Mouse (Mus musculus): ENCODE results near the gene Gng7.

Gng7 gene

DNA sequence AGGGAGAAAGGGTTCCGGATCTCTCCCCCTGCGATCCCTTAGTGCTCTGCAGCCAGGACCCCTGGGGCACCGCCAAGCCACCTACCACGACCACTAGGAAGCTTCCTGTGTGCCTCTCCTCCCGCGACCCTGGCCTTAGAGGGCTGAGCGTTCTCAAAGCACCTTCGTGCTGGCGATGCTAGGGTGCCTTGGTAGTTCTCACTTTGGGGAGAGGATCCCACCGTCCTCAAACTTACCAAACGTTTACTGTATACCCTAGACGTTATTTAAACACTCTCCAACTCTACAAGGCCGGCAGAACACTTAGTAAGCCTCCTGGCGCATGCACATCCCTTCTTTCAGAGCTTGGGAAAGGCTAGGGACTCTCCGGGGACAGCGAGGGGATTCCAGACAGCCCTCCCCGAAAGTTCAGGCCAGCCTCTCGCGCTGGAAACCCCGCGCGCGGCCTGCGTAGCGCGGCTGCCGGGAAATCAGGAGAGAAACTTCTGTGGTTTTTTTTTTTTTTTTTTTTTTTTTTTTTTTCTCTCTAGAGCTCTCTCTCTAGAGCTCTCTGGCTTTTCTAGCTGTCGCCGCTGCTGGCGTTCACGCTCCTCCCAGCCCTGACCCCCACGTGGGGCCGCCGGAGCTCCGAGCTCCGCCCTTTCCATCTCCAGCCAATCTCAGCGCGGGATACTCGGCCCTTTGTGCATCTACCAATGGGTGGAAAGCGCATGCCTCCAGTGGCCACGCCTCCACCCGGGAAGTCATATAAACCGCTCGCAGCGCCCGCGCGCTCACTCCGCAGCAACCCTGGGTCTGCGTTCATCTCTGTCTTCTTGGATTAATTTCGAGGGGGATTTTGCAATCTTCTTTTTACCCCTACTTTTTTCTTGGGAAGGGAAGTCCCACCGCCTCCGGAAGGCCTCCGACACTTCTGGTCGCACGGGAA is 85.2 kb downstream of the Gng7 start, which contains the start of gene Gadd45b:
Gene Gadd45b, plus strand, starts transcription at position 775 of the 928 bp plus-strand sequence.
- peak; percentile 99 to 100 for DNase-seq (ENCODE audit: low spot score in 2 of 2)

DNA sequence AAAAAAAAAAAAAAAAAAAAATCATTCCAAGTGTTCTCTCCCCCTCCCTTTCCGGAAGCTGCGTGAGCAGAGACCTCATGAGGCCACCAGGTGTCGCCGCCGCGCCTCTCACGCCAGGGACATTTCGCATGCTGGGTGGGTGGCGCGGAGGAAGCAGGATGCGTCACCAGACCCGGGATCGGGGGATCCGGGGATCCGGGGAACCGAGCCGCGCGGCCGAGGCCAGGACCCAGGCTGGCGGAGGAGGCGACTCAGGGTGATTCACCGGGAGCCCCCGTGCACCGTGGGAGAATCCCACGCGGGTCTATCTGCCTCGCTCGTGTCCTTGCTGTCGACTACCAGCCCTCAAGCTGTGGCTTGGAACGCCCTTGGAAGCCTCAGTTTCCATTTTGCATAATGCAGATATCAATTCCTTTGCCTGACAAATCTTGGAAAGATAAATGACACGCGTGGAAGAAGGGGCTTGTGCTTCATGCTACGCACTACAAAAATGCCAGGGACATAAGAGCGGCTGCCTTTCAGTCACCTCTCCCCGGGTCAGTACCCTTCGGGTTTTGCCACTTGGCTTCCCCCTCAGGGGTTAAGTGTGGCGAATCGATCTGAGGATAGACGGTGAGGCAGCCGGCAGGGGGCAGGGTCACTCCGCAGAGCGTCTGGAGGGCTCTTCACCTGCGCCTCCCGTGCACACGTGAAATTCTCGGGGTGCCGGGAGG is 86.0 kb downstream of the Gng7 start:
- peak; percentile 87 to 92 for DNase-seq (ENCODE audit: low spot score in 2 of 2)

DNA sequence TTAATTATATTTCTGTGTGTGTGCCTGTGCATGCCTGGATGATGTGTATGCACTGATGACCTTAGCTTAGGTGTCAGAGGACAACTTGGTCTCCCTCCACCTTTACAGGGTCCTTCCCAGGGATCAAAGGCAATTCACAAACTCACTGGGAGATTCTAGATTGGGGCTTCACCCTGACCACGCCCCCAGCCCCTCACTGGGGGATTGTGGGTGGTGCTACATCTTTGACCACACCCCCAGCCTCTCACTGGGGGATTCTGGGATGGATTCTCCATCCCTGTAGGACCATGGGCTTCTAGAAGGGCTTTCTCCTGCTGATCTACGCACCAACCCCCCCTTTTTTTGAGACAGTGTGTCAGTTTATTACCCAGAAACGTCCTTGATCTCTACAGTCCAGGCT is 89.3 kb downstream of the Gng7 start:
- no peak for DNase-seq (ENCODE audit: low spot score in 2 of 2)

- DNase-seq (ENCODE audit: low spot score in 2 of 2): no peak
Measured at GRCm38 (mm10) chr10:80921923-80922322, 92.8 kb downstream of the Gng7 start.

DNA sequence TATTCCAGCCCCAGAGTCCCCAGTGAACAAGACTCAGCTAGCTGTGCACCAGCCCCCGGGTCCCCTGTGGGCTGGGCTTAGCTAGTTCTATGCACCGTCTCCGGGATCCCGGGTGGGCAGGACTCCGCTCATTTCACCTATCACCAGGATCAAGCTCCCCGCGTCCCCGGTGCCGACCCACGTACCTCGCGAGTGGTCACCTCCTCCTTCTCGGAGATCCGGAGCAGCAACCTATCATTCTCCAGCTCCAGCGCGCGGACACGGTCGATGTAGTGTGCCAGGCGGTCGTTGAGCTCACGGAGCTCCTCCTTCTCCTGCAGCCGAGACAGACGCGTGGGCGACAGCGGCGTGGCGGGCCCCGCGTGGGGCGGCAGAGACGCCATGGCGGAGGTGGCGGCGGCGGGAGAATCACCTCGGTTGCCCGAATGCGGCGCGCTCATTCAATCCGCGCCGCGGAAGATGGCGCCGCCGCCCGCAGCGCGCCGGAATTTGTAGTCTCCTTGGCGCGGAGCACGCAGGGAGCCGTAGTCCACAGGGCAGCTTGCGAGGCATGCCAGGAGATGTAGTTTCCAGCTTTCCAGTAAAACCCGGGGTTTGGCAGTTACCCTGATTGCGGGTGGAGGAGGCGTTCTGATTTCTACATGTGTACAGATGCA is 96.8 kb downstream of the Gng7 start, which contains the start of gene Lmnb2:
Gene Lmnb2, minus strand, starts transcription at position 467 of the 656 bp plus-strand sequence.
- DNase-seq (ENCODE audit: low spot score in 2 of 2): peak in 1 of 2 experiments; percentile 58

GRCm38 (mm10) chr10:80917336-80917778 is 97.4 kb downstream of the Gng7 start:
- DNase-seq (ENCODE audit: low spot score in 2 of 2): no peak

DNA sequence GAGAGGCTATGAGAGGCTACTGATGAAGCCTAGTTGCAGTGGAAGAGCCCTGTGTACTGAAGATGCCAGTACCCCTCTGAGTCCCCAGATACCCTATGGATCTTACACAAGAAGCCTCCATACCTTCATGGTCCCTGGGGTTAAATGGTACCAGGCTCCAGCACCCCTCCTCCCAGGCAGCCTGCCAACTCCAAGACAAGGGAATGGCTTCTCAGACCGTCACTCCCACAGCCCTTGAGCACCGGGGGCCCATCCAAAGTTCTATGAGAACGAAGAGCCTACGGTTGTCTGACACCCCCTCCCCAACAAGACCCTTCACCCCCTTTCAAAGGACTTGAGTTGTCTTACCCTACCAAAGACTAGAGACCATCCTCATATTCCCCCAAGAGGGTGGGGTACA is 99.0 kb downstream of the Gng7 start:
- DNase-seq (ENCODE audit: low spot score in 2 of 2): no peak

- no peak for DNase-seq (ENCODE audit: low spot score in 2 of 2)
Measured at GRCm38 (mm10) chr10:80915260-80915659, 99.5 kb downstream of the Gng7 start.

DNA sequence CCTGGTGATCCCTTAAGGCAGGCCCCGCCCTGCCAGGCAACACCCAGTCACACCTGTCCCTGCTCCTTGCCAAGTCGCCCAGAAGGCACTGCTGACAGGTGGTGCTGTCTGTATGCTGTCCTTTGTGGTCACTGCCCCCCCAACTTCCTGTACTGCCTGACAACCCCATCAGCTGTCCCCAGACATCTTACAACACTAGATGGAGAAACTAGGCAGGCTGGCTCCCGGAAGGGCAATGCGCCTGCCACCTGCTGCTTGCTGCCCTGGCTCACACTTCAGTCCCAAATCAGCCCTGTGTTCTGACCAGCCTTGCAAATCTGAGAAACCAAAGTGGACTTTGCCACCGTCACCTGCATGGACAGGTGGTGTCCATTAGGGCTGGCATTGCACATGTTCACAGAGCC is 100.5 kb downstream of the Gng7 start:
- no peak for DNase-seq (ENCODE audit: low spot score in 2 of 2)

DNA sequence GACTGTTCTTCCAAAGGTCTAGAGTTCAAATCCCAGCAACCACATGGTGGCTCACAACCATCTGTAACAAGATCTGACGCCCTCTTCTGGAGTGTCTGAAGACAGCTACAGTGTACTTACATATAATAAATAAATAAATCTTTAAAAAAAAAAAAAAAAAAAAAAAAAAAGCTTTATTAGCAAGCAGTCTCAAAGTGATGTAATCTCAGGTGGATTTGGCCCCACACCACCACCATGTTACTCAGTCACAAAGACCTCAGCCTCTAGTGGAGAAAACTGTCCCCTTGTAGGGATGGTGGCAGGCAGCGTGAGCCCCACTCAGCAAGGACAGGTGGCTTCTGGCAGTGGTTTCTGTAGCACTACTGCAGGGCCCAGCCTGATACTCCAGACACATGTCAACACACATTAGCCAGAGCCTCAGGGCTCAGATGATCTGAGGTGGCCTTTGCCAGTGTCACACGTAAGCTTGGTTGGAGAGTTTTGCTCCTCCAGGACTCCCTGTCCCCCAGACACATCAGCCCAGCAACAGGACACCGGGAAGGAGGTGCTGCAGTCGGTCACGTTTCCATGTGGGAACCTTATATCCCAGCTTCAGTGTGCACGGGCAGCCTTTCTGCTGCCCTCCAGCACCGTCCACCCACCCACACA is 101.3 kb downstream of the Gng7 start:
- no peak for DNase-seq (ENCODE audit: low spot score in 2 of 2)

DNA sequence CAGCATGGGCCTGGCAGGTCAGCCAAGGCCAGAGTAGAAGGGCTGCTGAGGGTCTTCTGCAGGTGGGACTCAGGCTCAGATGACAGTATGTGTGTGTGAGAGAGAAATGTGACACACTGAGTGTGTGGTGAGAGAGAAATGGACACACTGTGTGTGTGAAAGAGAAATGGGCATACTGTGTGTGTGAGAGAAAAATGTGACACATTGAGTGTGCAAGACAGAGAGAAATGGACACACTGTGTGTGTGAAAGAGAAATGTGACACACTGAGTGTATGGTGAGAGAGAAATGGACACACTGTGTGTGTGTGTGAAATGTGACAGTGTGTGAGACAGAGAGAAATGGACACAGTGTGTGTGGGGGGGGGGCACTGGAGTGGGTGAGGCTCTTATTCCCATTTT is 102.9 kb downstream of the Gng7 start:
- DNase-seq (ENCODE audit: low spot score in 2 of 2): no peak

- DNase-seq (ENCODE audit: low spot score in 2 of 2): no peak
Measured at GRCm38 (mm10) chr10:80911354-80911753, 103.4 kb downstream of the Gng7 start.

- no peak for DNase-seq (ENCODE audit: low spot score in 2 of 2)
Measured at GRCm38 (mm10) chr10:80909375-80910162, 105.2 kb downstream of the Gng7 start.

- DNase-seq (ENCODE audit: low spot score in 2 of 2): no peak
Measured at GRCm38 (mm10) chr10:80904709-80905108, 110.0 kb downstream of the Gng7 start.

DNA sequence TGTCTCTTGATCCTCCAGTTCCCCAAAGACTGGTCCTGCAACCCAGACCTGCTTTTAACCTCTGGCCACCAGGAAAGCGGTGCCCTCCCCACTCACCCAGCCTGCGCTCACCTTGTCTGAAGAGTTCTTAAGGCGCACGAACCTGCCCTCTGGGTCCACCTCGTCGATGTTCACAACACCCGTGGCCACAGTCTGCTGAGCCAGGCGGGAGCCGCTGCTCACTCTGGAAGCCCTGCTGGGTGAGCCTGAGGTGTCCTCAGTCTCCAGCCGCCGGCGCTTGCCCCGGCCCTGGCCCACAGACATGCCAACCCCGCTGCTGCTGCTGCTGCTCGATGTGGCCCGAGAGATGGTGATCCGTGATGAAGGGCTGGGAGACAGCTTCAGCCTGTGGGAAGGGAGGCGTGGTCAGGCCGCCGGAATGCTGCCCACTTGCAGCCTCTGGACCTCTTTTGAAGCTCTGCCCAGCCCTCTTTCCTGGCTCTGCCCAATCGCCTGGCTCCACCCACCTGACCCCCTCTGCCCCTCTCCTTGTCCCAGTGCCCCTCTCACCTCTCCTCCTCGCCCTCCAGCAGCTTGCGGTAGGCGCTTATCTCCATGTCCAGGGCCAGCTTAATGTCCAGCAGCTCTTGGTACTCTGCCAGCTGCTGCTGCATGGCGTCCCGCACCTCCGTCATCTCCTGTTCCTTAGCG is 110.6 kb downstream of the Gng7 start:
- DNase-seq (ENCODE audit: low spot score in 2 of 2): no peak

DNA sequence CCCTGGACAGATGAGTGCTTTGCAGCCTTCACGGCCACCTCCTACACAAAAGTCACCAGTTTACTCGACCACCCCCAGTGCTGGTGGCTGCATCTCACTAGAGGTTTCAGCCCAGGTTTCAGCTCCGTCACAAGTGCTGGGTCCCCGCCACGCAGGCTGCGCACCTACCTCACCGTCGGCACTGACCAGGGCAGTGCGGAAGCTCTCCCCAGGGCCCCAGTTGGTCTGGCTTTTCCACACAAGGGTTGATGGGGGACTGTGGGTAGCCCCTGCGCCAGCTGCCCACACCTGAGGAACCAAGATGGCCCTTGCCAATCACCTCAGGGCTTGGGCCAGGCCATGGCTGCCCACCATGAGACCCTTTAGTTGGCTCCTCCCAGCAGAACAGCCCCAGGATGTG is 111.5 kb downstream of the Gng7 start:
- no peak for DNase-seq (ENCODE audit: low spot score in 2 of 2)

GRCm38 (mm10) chr10:80902273-80902940 is 112.3 kb downstream of the Gng7 start:
- no peak for DNase-seq (ENCODE audit: low spot score in 2 of 2)

GRCm38 (mm10) chr10:80901409-80902272 is 113.1 kb downstream of the Gng7 start:
- no peak for DNase-seq (ENCODE audit: low spot score in 2 of 2)

Measured in urinary bladder, postnatal 4 days (tissue).